Mouse (Mus musculus) heart, embryonic 13.5 days (tissue): Measurements from ENCODE around the gene Has1. TPM values are rescaled to one million over a fixed set of nuclear protein-coding genes. Genes with fewer than 3 reads are reported as not detected.

Experiments used
- ATAC-seq: fragments of 200-750 bp; cut with Nextera tagmentation; 2 replicates; pipeline ENCODE4 v1.8.0; 2017; ENCODE audit warnings: moderate TSS enrichment; ENCODE audit not compliant: insufficient number of reproducible peaks, low FRiP score, low TSS enrichment; ENCODE audit errors: extremely low read depth
- H3K27ac ChIP-seq: fragments of 300-500 bp; sonication (generic); replicated peaks from 2 replicates; pipeline ENCODE4 v1.5.1; 2015; ENCODE audit warnings: moderate library complexity, mild to moderate bottlenecking, inconsistent platforms
- H3K27me3 ChIP-seq: fragments of 300-500 bp; sonication (generic); replicated peaks from 2 replicates; pipeline ENCODE4 v1.6.1; 2015; ENCODE audit warnings: mild to moderate bottlenecking, inconsistent platforms
- H3K36me3 ChIP-seq: fragments of 300-500 bp; sonication (generic); 2 replicates; pipeline ENCODE4 v1.6.1; 2015; ENCODE audit warnings: mild to moderate bottlenecking, inconsistent platforms
- H3K4me1 ChIP-seq: fragments of 300-500 bp; sonication (generic); 2 replicates; pipeline ENCODE4 v1.6.1; 2015; ENCODE audit warnings: inconsistent platforms
- H3K4me2 ChIP-seq: fragments of 300-500 bp; sonication (generic); 2 replicates; pipeline ENCODE4 v1.6.1; 2015; ENCODE audit warnings: inconsistent platforms, mild to moderate bottlenecking, moderate library complexity
- H3K4me3 ChIP-seq: fragments of 300-500 bp; sonication (generic); 2 replicates; pipeline ENCODE4 v1.5.1; 2015; ENCODE audit warnings: moderate library complexity, mild to moderate bottlenecking, inconsistent platforms
- H3K9ac ChIP-seq: fragments of 300-500 bp; sonication (generic); 2 replicates; pipeline ENCODE4 v1.6.1; 2015; ENCODE audit warnings: inconsistent platforms, mild to moderate bottlenecking, moderate library complexity
- H3K9me3 ChIP-seq: fragments of 300-500 bp; sonication (generic); 2 replicates; pipeline ENCODE4 v1.6.1; 2016; ENCODE audit warnings: inconsistent platforms
- WGBS: fragments of 180-500 bp; shearing (Covaris S2); methylation state at CpG from one replicate; pipeline ENCODE4 v1.1.7; 2015; ENCODE audit warnings: mixed read lengths; 5-methylcytosine and 5-hydroxymethylcytosine counted together
- microRNA counts: library from miRNA; unstranded; fragments of <30 nt; microRNA quantifications from one replicate; lab custom pipeline; 2016
- microRNA-seq: library from miRNA; unstranded; fragments of <30 nt; microRNA quantifications from one replicate; pipeline ENCODE4, GENCODE M21; 2016
- polyA plus RNA-seq: library from polyadenylated mRNA; unstranded; fragments of >200 nt; fragmentation: Nextera tagmentation; extraction: Ambion mirVana; gene quantifications from 2 replicates; pipeline ENCODE4 v1.2.1, GENCODE M21; 2015

Gene Has1
- polyA plus RNA-seq, 1 experiment from 2014 or later, result 0.66 TPM

- peaks cover 33% of the 10 kb centered on the region for H3K36me3 ChIP-seq
- no peaks in the 10 kb centered on the region for H3K9me3 ChIP-seq
- H3K27ac ChIP-seq, result peak overlapping the region; percentile 99
- peaks cover 51% of the 10 kb centered on the region for H3K4me1 ChIP-seq
- H3K4me2 ChIP-seq, result peak overlapping the region; percentile 84
- 2% methylated on average over 8 of the region's 15 CpGs for WGBS
- H3K4me3 ChIP-seq, result peak overlapping the region; percentile 89
- peak overlapping the region; percentile 98 for H3K9ac ChIP-seq
- peak; percentile 26; the same call in 1 of the 2 replicates for ATAC-seq
- H3K27me3 ChIP-seq, result no peaks in the 10 kb centered on the region
These were observed 26.6 kb downstream of the Has1 start for GRCm38 (mm10) chr17:17828191-17828981.

- H3K27me3 ChIP-seq, result no peaks in the 10 kb centered on the region
- peaks cover 26% of the 10 kb centered on the region for H3K36me3 ChIP-seq
- H3K9me3 ChIP-seq, result no peaks in the 10 kb centered on the region
- WGBS, result 2% methylated on average over 12 of the region's 13 CpGs
- peak overlapping the region; percentile 99 for H3K27ac ChIP-seq
- H3K4me2 ChIP-seq, result peak overlapping the region; percentile 84
- H3K4me1 ChIP-seq, result peaks cover 44% of the 10 kb centered on the region
- peak overlapping the region; percentile 89 for H3K4me3 ChIP-seq
- ATAC-seq, result peak; percentile 15; the same call in 1 of the 2 replicates
- peak overlapping the region; percentile 98 for H3K9ac ChIP-seq
These were observed 27.3 kb downstream of the Has1 start for GRCm38 (mm10) chr17:17827658-17828190.

DNA sequence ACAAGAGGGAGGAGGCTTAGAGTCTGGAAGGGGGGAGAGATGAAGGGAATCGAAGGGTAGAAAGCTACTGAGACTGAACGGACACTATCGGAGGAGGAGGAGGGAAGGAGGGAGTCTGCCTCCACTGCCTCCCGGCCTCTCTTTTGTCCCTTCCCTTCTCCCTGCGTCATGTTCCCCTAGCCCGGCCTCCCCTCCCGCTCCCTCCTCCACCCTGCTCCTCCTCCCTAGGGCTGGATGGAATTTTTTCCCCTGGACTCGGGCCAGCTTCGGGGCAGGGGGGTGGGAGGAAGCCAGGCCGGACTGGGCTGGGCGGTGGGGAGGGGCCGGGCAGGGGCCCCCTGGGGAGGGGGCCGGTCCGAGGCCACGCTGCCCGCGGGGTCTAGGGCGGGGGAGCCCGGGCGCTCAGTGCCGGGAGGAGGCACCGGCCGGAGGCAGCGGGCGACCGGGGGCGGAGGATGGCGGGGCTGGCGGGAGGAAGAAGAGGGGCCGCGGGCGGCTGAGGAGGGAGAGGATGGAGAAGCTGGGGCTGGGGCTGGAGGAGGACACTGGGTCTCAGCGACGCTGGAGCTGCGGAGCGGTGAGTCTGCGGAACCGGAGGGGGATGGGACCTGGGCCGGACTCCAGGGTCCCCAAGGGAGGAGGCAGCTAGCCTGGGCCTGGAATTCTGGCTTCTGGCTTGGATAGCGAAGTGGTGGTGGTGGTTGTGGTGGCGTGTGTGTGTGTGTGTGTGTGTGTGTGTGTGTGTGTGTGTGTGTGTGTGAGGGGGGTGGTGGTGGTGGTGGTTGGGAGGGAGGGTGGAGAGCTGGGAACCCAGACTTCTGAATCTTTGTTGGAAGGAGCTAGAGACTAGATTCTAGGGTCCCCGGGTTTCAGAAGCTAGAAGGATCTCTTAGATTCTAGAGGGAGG is 28.0 kb downstream of the Has1 start, which contains the start of gene Spaca6:
TSS of gene Spaca6 (plus strand) at position 408 of the 907 bp plus-strand sequence.
- peak within 1 kb of the TSS; percentile 84 for H3K4me2 ChIP-seq
- no peaks in the 10 kb centered on the region for H3K9me3 ChIP-seq
- peak within 1 kb of the TSS; percentile 98 for H3K9ac ChIP-seq
- H3K27ac ChIP-seq, result peak within 1 kb of the TSS; percentile 99
- no peaks in the 10 kb centered on the region for H3K27me3 ChIP-seq
- peaks cover 19% of the 10 kb centered on the region for H3K36me3 ChIP-seq
- ATAC-seq, result peak; percentile 76
- H3K4me1 ChIP-seq, result peaks cover 37% of the 10 kb centered on the region
- H3K4me3 ChIP-seq, result peak within 1 kb of the TSS; percentile 89
- WGBS, result under 1% methylated on average over 32 of the region's 42 CpGs

DNA sequence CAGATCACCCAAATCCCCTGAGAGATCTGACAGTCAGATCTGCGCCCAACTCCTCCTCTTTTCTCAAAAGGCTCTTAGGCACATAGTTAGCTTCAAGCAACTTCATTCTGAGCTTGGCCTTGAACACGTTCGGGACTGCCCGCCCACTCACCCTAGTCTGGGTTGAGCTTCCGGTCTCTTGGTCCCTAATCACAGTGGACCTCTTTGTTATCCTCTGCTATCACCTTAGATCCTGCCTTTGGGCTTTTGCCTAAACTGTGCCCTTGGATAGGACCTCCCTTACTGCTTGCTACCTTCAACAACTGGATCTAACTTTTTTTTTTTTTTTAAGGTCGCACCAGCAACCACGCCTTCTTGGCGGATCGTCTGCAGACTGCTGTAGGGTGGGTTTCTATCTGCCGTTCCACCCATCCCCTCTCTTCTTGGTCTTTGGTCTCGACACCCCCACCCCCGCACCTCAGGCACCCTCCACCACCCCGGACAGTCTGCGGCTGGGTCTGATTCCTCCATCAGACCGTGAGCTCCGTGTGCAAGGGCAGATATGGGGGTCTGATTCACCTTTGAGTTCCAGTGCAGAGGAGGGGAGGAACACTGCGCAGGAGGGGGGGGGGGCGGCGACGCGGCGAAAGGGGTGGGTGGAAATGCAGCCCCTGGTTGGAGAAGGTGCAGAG is 28.9 kb downstream of the Has1 start:
- peak overlapping the region; percentile 84 for H3K4me2 ChIP-seq
- H3K4me3 ChIP-seq, result peak overlapping the region; percentile 89
- H3K4me1 ChIP-seq, result peaks cover 27% of the 10 kb centered on the region
- peak; percentile 11; the same call in 1 of the 2 replicates for ATAC-seq
- WGBS, result 1% methylated on average over 20 of the region's 22 CpGs
- H3K36me3 ChIP-seq, result peaks cover 9% of the 10 kb centered on the region
- peak overlapping the region; percentile 99 for H3K27ac ChIP-seq
- no peaks in the 10 kb centered on the region for H3K27me3 ChIP-seq
- no peaks in the 10 kb centered on the region for H3K9me3 ChIP-seq
- peak overlapping the region; percentile 98 for H3K9ac ChIP-seq

DNA sequence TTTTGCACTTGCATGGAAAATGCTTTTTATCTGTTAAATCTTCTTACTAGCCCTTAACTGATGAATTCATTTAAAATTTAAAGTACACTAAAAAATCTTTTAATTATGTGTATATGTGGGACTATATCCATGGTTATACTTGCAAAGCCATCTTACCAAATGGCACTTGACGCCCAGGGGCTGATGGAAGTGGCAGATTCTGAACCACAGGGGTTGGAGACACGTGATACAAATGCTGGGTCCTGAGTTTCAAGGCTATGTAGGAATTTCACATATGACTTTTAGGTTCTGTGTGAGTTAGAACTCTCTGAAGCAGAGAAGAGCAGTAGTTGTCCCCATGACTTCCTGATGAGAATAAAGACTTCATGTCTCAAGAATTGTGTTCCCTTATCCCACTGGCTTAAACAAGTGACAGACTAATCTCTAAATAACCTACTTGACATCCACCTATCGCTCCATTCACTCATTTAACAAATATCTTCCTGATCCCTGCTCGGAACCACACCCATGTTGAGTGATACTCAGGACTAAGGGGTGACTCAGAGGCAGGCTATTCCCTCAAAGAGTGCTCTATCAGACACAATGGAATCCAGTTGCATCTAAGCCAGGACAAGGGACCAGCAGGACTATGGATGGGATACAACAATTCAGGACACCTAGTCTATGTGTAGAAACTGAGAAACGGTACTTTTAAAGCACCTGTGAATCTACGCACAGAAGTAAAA is 31.2 kb downstream of the Has1 start:
- no peak overlapping the region for H3K9ac ChIP-seq
- H3K27me3 ChIP-seq, result no peaks in the 10 kb centered on the region
- H3K9me3 ChIP-seq, result no peaks in the 10 kb centered on the region
- peaks cover 6% of the 10 kb centered on the region for H3K4me1 ChIP-seq
- no peaks in the 10 kb centered on the region for H3K36me3 ChIP-seq
- H3K4me3 ChIP-seq, result no peak overlapping the region
- ATAC-seq, result no peak
- H3K27ac ChIP-seq, result no peak overlapping the region
- WGBS, result 67% methylated on average over 6 of the region's 6 CpGs
- no peak overlapping the region for H3K4me2 ChIP-seq

- Histone ChIP-seq H3K27ac (no peak overlapping the region), H3K4me1 (0 out of 2 replicates have a peak, but pooled peaks cover 11% of the 10 kb centered on the region), H3K9ac (no peak overlapping the region), H3K4me3 (no peak overlapping the region), H3K4me2 (no peak overlapping the region), H3K27me3 (no peaks in the 10 kb centered on the region), H3K9me3 (no peaks in the 10 kb centered on the region), H3K36me3 (no peaks in the 10 kb centered on the region)
- WGBS, result 45% methylated on average over 2 of the region's 2 CpGs
- no peak for ATAC-seq
These were observed 59.5 kb downstream of the Has1 start for GRCm38 (mm10) chr17:17795527-17795926.

MicroRNAs encoded within 50 kb of the gene (microRNA counts, 519-probe panel; counts per million panel counts)
- microRNA mmu-let-7e (lab: Ali Mortazavi, UCI), result 6,926 counts per million, percentile 97 among the panel's probes with 10 or more counts
- microRNA mmu-miR-125a-3p (lab: Ali Mortazavi, UCI), result 4,270 counts per million, percentile 78 among the panel's probes with 10 or more counts
- 7,343 counts per million, percentile 99 among the panel's probes with 10 or more counts for microRNA mmu-miR-125a-5p (lab: Ali Mortazavi, UCI)
- 6,037 counts per million, percentile 93 among the panel's probes with 10 or more counts for microRNA mmu-miR-99b (lab: Ali Mortazavi, UCI)

Small RNA genes within 50 kb of the gene (microRNA-seq; reads per million reads assigned to microRNA genes)
- not detected for gene Gm25927
- 3,529 reads per million, percentile 90 among the genes with 10 or more reads in this experiment for gene Mir125a
- gene Mir99b, result 21,296 reads per million, percentile 97 among the genes with 10 or more reads in this experiment
- not detected for gene Mirlet7e

Other genes starting within 250 kb of the Has1 start
- 8.7 and 9.6 TPM in 2 replicates for gene Lnpep, start 230.2 kb downstream of the Has1 start, polyA plus RNA-seq
- not detected in 2 replicates for gene Vmn2r90, start 151.5 kb downstream of the Has1 start, polyA plus RNA-seq
- 24.2 and 27.0 TPM in 2 replicates for gene Spaca6, start 28.0 kb downstream of the Has1 start, polyA plus RNA-seq
- 0.11 and 0.15 TPM in 2 replicates for gene Fpr1, start 28.7 kb upstream of the Has1 start, polyA plus RNA-seq
- not detected in 2 replicates for gene Fpr2, start 32.6 kb upstream of the Has1 start, polyA plus RNA-seq
- gene Fpr3, start 32.6 kb upstream of the Has1 start, polyA plus RNA-seq, result not detected in 2 replicates
- gene Fpr-rs4, start 166.5 kb upstream of the Has1 start, polyA plus RNA-seq, result not detected in 2 replicates
- gene Vmn2r124, start 194.2 kb upstream of the Has1 start, polyA plus RNA-seq, result not detected in 2 replicates
- not detected in 2 replicates for gene Vmn2r91, start 229.8 kb upstream of the Has1 start, polyA plus RNA-seq